Mouse (Mus musculus) ovary, postnatal 36 days (tissue): ENCODE measurements at regions not wholly inside any gene's neighbourhood (a gene's known extent, or its start where the extent isn't known, plus 50 kb on each side); places are given as distances from the start of the nearest gene placed in this dataset.

ENCODE experiments used
- DNase-seq: peaks from one replicate; pipeline ENCODE4 v3.0.0; 2022; ENCODE audit warnings: low spot score, mixed read lengths

GRCm38 (mm10) chr6:100923070-100923469, 89.6 kb downstream of the Ppp4r2 start:
- no peak for DNase-seq

DNA sequence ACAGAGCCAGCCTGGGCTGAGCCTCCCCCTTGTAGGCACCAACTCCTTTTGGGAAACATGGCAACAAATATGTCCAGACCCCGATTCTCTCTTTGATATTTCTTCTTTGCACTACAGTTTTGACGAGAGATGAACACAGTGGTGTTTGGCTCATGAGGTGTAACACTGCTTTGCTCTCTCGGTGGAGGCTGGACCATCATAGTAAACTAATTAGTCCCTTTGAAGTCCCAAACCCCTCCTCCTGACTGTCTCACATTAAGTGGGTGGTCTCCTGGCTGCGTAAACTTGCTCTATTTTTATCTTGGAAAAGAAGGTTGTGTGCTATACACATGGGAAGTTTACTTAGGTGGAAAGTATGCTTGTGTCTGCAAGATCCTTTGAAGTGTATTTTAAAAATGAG, 90.3 kb downstream of the Ppp4r2 start:
- no peak for DNase-seq

- no peak for DNase-seq
These were observed 95.7 kb downstream of the Ppp4r2 start for GRCm38 (mm10) chr6:100928791-100929758.

GRCm38 (mm10) chr6:100929759-100930358, 96.4 kb downstream of the Ppp4r2 start:
- no peak for DNase-seq

DNA sequence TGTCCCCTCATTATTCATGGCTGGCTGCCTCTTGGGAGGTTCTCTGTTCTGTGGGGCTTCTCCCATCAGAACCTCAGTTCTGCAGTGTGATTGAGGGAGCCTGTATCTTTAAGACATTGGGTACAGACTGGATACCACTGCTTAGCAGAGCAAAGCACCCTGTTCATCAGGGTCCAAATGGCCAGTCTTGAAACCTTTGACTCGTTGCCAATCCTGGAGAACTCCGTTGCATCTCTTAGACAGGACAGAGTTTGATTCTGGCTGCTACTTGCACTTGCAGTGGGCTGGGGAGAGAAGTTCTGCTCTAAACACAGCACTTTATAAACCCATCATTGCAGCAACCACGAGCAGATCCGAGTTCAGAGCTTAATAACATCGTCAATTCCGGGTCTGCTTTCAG, 97.3 kb downstream of the Ppp4r2 start:
- no peak for DNase-seq

DNA sequence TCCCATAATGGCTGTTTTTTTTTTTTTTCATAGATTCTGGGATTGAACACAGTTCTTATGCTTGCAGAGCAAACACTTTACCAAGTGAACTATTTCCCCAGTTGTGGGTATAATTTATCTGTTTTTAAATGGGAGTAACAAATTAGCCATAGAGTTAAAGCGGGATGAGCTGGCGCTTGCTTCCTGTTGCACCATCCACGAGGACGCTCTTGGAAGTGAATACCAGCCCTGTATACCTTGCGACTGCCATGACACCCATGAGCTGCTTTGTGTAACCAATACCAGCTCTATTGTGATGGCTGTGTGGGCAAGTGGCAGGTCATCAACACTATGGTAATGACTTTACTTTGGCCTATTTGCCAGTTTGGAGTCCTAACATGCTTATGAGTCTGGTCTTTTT, 101.0 kb downstream of the Ppp4r2 start:
- no peak for DNase-seq

- no peak for DNase-seq
These were observed 104.4 kb downstream of the Ppp4r2 start for GRCm38 (mm10) chr6:100937802-100938201.

GRCm38 (mm10) chr6:100938376-100938775, 105.0 kb downstream of the Ppp4r2 start:
- no peak for DNase-seq

- DNase-seq = no peak
These were observed 105.6 kb downstream of the Ppp4r2 start for GRCm38 (mm10) chr6:100939042-100939441.

DNA sequence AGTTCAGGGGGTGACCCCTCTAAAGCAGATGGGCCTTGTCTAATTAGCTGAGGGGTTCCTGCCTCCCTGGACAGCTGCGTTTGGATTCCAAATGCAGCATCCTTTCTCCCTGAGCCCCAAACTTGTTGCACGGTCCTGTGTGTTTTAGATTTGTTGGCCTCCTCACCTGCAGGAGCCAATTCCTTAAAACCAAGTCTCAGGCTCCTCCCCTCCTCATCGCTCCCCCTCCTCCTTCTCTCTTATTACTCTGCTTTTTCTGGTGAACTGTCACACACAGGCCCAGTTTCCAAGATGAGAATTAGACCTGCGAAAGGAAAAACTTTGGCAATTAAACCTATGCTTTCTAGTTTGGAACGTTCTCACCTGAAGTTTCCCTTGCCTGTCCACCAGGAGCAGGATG, 106.3 kb downstream of the Ppp4r2 start:
- no peak for DNase-seq

- DNase-seq = no peak
These were observed 108.3 kb downstream of the Ppp4r2 start for GRCm38 (mm10) chr6:100941686-100942085.

- no peak for DNase-seq
These were observed 109.5 kb downstream of the Ppp4r2 start for GRCm38 (mm10) chr6:100942956-100943355.

DNA sequence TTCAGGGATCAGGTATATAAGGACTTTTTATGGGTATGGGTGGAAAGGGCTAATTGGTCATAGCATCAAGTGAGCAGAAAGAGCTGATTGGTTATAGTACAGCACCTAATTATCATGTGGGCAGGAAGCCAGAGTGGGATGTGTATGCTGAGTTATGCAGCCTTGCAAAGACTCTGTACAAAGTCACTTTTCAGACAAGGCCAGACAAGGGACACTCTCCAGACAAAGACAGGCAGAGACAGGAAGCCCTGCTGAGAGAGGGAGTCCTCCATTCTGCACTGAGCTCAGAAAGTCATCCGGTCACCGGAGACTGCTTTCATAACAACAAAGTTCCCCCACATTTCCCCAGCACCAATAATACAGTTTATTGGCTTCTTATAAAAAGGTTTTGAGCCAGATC, 112.4 kb downstream of the Ppp4r2 start:
- DNase-seq = no peak

- DNase-seq = no peak
These were observed 114.9 kb downstream of the Ppp4r2 start for GRCm38 (mm10) chr6:100948340-100948739.

DNA sequence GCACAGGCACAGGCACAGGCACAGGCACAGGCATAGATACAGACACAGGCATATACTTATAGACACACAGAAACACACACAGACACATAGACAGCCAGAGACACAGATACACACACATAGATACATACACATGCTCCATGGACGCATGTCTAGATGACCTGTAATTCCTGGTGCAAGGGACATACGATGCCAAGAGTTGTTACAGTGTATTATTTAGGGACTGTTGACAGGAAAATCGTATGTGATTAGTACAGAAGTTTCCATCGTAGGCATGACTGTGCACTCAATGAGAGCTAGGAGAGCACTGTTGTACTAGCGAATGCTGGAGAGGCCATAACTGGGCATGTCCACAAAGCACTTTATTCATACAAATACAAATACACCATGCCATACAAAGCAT, 118.2 kb downstream of the Ppp4r2 start:
- DNase-seq = no peak

DNA sequence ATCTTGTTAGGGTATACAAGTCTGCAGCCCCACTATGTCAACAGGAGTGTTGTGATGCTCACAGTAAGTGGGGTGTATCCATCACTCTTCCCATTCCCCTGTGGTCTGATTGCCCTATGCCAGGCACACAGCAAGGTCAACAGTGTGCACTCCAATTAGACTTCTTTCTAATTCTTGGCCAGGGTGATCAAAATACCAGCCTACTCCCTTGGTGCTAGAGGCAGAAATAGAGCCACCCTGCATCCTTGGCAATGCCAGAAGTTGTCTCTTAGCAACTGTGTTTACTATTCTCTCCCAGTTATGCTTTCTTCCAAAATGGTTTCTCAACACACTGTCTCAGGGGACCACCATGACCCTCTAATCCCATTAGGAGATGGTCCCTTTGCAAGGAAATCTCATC, 119.0 kb downstream of the Ppp4r2 start:
- no peak for DNase-seq

DNA sequence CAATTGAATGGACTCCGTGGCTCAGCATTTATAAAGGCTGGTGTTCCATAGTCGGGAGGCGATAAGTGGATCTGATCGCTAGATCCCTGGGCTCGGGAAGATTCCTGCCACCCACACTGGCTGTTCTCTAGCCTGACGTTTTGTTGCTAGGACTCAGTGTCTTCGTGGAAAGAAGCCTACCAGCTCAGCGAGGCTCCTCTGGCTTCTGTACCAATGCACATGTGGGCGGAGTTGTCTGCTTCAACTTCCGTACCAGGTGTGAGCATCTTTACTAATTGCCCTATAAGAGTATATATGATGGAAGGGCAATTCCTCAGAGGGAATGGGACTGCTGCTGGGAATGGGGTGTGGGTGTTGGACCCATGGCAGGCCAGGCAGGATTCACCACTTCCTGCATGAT, 121.1 kb downstream of the Ppp4r2 start:
- no peak for DNase-seq

GRCm38 (mm10) chr6:100966481-100966880, 133.1 kb downstream of the Ppp4r2 start:
- no peak for DNase-seq

- no peak for DNase-seq
These were observed 134.8 kb downstream of the Ppp4r2 start for GRCm38 (mm10) chr6:100968080-100968856.

- DNase-seq = no peak
These were observed 135.5 kb downstream of the Ppp4r2 start for GRCm38 (mm10) chr6:100968960-100969359.

- DNase-seq = no peak
These were observed 137.5 kb downstream of the Ppp4r2 start for GRCm38 (mm10) chr6:100970810-100971447.

GRCm38 (mm10) chr6:100971462-100971955, 138.1 kb downstream of the Ppp4r2 start:
- DNase-seq = no peak
